Mouse (Mus musculus): ENCODE data around the gene Bckdha.

DNA sequence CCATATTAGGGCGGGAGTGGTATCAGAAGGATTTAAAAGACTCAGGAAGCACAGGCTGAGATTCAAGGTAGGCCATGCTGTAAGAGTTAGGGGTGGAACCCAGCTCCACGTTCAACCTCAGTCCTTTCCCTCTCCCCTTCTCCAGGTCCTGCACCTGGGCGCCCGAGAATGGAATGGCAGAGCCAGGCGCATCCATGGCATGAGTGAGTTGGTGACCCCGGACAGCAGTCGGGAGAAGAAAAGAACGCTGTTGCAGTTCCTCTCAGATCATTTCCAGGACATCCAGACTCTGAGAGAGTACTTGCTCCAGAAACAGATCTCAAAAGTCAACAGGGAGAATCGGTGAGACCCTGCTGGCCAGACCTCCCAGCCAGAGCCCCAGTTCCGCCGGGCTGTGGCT is 38.0 kb downstream of the Bckdha start:
- TF ChIP-seq GATA1 (IDR thresholded peaks at IDR 0.05; ENCODE audit: low read length): no peak
- no peak for TF ChIP-seq TAL1 (IDR thresholded peaks at IDR 0.05; ENCODE audit: low read length)

All from erythroblast, embryonic 14.5 days (primary cell).